Mouse (Mus musculus) sigmoid colon, adult 10 weeks (tissue): ENCODE results near the gene 2310034G01Rik. TPM values are rescaled to one million over a fixed set of nuclear protein-coding genes. Genes with fewer than 3 reads are reported as not detected.

Experiments used
- polyA plus RNA-seq: library from polyadenylated mRNA; stranded (reverse); fragments of 350-450 nt; fragmentation: Illumina TruSeq; extraction: RNeasy Lipid Tissue Mini Kit (QIAGEN cat#74804); gene quantifications from one replicate; pipeline ENCODE4 v1.2.3, GENCODE M21; 2014; ENCODE audit warnings: low read depth, low replicate concordance

2310034G01Rik gene
- polyA plus RNA-seq: 1.8 TPM

DNA sequence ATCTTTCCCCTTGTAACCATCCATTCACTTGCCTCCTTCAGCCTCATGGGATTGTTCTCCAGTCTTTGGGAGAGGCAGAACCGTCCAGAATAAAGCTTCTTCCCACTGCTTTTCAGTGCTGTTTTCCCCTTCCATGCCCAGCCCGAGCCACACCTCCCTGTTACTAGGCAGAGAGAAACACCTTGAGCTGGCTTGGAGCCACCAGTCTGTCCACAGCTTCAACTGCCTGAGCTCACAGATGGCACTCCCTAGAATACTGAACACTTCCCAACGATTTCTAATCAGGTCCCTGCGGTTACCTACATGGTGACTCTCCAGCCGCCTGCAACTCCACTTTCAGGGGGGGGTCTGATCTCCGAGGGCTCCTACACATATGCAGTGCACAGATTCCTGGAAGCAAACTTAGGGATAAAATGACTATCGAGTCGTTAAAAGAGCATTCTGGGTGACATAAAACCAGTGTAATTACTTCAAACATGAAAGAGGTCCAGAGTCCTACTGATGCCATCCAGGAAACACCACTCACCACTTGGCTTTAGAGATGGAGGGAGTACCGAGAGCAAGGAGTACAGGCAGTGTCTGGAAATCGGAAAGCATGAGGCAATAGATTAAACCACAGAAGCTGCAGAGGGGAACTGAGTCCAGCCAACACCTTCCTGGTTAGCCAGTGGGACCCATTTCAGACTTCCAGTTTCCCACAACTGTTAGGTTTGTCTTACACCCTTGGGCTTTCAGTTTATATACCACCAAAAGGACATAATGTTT is at the start of gene 2310034G01Rik:
2310034G01Rik (minus strand) TSS at position 135 of the 765 bp plus-strand sequence.

DNA sequence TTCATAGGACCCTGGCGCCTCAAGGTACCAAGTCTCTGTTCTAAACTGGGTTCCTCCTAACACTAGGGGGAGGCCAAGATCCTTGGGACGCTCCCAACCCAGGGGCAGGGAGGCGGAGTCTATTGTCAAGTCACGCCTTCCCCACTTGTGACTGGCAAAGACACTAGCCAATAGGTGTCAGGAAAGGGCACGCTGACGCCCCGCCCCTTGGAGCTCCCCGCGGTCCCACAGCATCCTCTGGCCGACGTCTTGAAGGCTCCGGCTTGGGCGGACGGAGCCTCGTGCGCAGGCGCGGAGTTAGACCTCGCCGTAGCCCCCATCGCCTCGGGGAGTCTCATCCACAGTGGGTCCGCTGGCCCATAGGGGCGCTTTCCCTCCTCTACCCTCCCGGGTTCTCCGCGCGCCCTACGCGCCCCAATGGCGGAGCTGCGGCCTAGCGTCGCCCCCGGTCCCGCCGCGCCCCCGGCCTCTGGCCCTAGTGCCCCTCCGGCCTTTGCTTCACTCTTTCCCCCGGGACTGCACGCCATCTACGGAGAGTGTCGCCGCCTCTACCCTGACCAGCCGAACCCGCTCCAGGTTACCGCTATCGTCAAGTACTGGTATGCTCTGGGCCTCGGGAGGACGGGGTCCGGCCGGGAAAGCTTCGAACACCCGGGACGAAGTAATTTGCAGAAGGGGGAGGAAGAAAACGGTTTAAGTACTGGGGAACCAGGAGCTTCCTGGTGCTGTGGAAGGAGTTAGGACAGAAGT is 46.8 kb upstream of the 2310034G01Rik start, which contains the start of gene Sufu:
Sufu (plus strand) TSS at position 211 of the 750 bp plus-strand sequence.

DNA sequence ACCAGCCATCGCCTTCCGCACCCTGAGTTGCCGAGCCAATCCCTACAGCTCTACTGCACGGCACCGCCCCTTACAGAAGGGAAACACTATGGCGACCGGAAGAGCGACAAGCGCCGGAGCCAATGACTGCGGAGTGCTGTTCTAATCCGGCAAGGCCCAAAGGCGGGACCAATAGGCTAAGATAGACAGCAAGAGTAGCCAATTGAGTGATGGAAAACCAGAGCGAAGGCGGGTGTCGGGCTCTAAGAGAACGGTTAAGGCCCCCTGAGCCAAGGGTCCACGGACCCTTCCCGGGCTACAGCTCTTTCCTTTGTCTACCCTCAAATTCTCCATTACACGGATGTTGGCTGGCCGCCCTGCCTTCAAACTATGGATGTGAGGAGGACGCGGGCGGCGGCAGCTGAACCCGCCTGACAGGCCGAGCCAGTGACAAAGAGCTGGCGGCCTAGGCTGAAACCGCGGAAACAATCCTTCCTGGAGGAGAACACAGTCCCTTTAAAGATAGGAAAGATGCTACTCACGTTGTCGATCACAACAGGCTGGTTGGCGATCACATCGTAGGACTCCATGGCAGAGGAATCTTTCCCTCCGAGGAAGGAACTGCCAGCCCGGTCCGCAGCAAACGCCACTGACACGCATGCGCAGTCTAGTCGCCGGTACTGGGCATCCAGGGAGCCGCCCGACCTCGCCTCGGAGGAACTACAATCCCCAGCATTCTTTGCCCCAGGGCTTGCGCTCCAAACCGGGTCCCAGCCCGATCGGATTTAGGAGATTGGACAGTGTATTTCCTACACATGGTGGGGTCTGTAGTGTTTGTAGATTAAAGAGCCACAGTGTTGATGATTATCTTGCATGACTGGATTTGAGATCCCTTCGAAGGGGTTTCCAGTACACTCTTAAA is 45.3 kb upstream of the 2310034G01Rik start, which contains the start of gene Actr1a:
Actr1a (minus strand) TSS at position 640 of the 901 bp plus-strand sequence.

GRCm38 (mm10) chr19:46338331-46338936 is 11.7 kb downstream of the 2310034G01Rik start, which contains the start of gene Cuedc2:
Gene Cuedc2, minus strand, starts transcription at chr19:46338702.

DNA sequence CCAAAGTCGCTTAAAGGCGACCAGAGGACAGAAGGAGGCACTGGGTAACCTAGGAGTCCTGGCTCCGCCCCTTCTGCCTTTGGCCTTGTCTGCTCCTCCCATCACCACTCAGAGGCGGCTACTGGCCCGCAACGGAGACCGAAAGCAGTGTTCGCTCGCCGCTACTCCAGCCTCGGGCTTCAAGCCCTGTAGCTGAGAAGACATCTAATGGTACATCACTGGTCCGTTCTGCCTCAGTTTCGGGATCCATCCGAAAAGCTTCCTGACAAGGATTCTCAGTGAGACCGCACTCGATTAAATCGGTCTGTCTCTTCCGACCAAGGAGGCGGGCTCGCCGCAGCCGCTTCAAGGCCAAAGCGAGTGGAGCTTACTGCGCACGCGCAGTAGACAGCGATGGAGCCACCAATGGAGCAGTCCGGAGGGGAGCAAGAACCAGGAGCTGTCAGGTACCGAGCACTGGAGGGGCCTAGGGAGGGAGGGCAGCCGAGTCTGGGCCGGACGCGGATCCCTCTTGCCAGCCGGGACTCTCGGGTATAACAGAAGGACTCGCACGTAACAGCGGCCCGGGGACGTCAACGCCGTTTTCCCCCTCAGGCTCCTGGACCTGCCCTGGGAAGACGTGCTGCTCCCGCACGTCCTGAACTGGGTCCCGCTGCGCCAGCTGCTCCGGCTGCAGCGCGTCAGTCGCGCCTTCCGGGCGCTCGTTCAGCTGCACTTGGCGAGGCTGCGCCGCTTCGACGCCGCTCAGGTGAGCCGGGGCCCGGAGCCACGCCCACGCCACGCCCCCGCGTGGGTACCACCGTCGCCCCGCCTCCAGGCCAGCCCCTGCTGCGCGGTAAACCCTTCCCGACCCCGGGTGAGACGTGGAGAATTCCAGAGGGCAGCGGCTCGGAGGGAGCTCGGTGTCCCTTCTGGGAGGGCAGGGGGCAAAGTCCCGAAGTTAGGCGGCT is 21.7 kb downstream of the 2310034G01Rik start, which contains the start of gene Fbxl15:
Fbxl15 (plus strand) TSS at position 104 of the 950 bp plus-strand sequence.

GRCm38 (mm10) chr19:46326756-46327305 is 23.3 kb downstream of the 2310034G01Rik start, which contains the start of gene Psd:
Gene Psd, minus strand, starts transcription at chr19:46327156.

GRCm38 (mm10) chr19:46304216-46304841 is 45.8 kb downstream of the 2310034G01Rik start, which contains the start of gene Nfkb2:
Gene Nfkb2, plus strand, starts transcription at chr19:46304320.

Other genes starting within 250 kb of the 2310034G01Rik start
- not detected for gene Elovl3, start 218.4 kb downstream of the 2310034G01Rik start, polyA plus RNA-seq
- gene Pitx3, start 202.0 kb downstream of the 2310034G01Rik start, polyA plus RNA-seq: not detected
- 34.5 TPM for gene Gbf1, start 197.8 kb downstream of the 2310034G01Rik start, polyA plus RNA-seq
- 1.6 TPM for gene Nfkb2, start 46.0 kb downstream of the 2310034G01Rik start, polyA plus RNA-seq
- gene Psd, start 23.1 kb downstream of the 2310034G01Rik start, polyA plus RNA-seq: 2.7 TPM
- not detected for gene Fbxl15, start 22.1 kb downstream of the 2310034G01Rik start, polyA plus RNA-seq
- 2.8 TPM for gene Cuedc2, start 11.6 kb downstream of the 2310034G01Rik start, polyA plus RNA-seq
- 1.1 TPM for gene Mfsd13a, start 9.2 kb downstream of the 2310034G01Rik start, polyA plus RNA-seq
- 47.3 TPM for gene Actr1a, start 45.4 kb upstream of the 2310034G01Rik start, polyA plus RNA-seq
- gene Sufu, start 46.6 kb upstream of the 2310034G01Rik start, polyA plus RNA-seq: 2.4 TPM
- gene Trim8, start 151.4 kb upstream of the 2310034G01Rik start, polyA plus RNA-seq: 5.2 TPM
- gene Arl3, start 222.9 kb upstream of the 2310034G01Rik start, polyA plus RNA-seq: 33.2 TPM
- 9.9 TPM for gene Sfxn2, start 223.1 kb upstream of the 2310034G01Rik start, polyA plus RNA-seq
- 6.6 TPM for gene Wbp1l, start 248.8 kb upstream of the 2310034G01Rik start, polyA plus RNA-seq